ENCODE assay signal across 12 mouse cellular contexts in genomic region chr16:93486646-93487550, GRCm38 (mm10).
A peak's percentile ranks its signal among the peaks of the same experiment; 100 is the strongest.
DNase-seq lines count a peak whose midpoint lies in the region; ATAC-seq lines count a peak whose summit lies in the region.
"Had no signal": no experiment of that assay in that cellular context is flagged by ENCODE, and none has a peak within 500 bp of the region (broad histone marks: within the 10 kb centered on the region; RNA-seq: fewer than 3 reads in every experiment).

No protein-coding gene starts in this region.

- no peaks in the 10 kb centered on the region for H3K36me3 ChIP-seq in heart, embryonic 15.5 days
- H3K36me3 ChIP-seq in midbrain, embryonic 14.5 days (ENCODE audit: control insufficient read depth, insufficient read depth, low read length): no peaks in the 10 kb centered on the region
- H3K36me3 ChIP-seq in midbrain, embryonic 11.5 days (ENCODE audit: control insufficient read depth, insufficient read depth, low read length): no peaks in the 10 kb centered on the region
- H3K36me3 ChIP-seq: liver, embryonic 12.5 days had no signal

- H3K9ac ChIP-seq in heart, embryonic 15.5 days: no peak overlapping the region
- no peak overlapping the region for H3K9ac ChIP-seq in midbrain, embryonic 14.5 days (replicated peaks; ENCODE audit: low read length)
- no peak overlapping the region for H3K9ac ChIP-seq in midbrain, embryonic 11.5 days (ENCODE audit: low read length)
- H3K9ac ChIP-seq: liver, embryonic 12.5 days had no signal

- 46% methylated on average over 26 of the region's 26 CpGs for WGBS in heart, embryonic 15.5 days
- WGBS in midbrain, embryonic 14.5 days: 77% methylated on average over 26 of the region's 26 CpGs
- WGBS in midbrain, embryonic 11.5 days: 80% methylated on average over 26 of the region's 26 CpGs

- no peak overlapping the region for H3K27ac ChIP-seq in heart, embryonic 15.5 days
- no peak overlapping the region for H3K27ac ChIP-seq in midbrain, embryonic 14.5 days (replicated peaks; ENCODE audit: low read depth, low read length)
- H3K27ac ChIP-seq in midbrain, embryonic 11.5 days (ENCODE audit: low read depth, low read length): no peak overlapping the region
- H3K27ac ChIP-seq: liver, embryonic 12.5 days had no signal

- H3K27me3 ChIP-seq in heart, embryonic 15.5 days: no peaks in the 10 kb centered on the region
- H3K27me3 ChIP-seq in midbrain, embryonic 14.5 days (ENCODE audit: control insufficient read depth, insufficient read depth, low read length): no peaks in the 10 kb centered on the region
- no peaks in the 10 kb centered on the region for H3K27me3 ChIP-seq in midbrain, embryonic 11.5 days (ENCODE audit: control insufficient read depth, insufficient read depth, low read length)
- H3K27me3 ChIP-seq: liver, embryonic 12.5 days had no signal

- H3K9me3 ChIP-seq in heart, embryonic 15.5 days (replicated peaks): no peaks in the 10 kb centered on the region
- no peaks in the 10 kb centered on the region for H3K9me3 ChIP-seq in midbrain, embryonic 14.5 days (ENCODE audit: control insufficient read depth, low read length)
- no peaks in the 10 kb centered on the region for H3K9me3 ChIP-seq in midbrain, embryonic 11.5 days (ENCODE audit: control insufficient read depth, low read length)
- H3K9me3 ChIP-seq: liver, embryonic 12.5 days had no signal

- peak; percentile 7 for DNase-seq in adrenal gland, postnatal 10 days
- no peak for DNase-seq in adrenal gland, adult 18-20 months (ENCODE audit: low spot score in 2 of 2)
- DNase-seq in heart, postnatal 14 days: no peak
- peak; percentile 32 for DNase-seq in midbrain, embryonic 14.5 days
- no peak for DNase-seq in midbrain, embryonic 11.5 days (ENCODE audit: low spot score, missing footprints)
- DNase-seq in right cerebral cortex, postnatal 36 days (ENCODE audit: low spot score in 2 of 2): peak; percentile 17 to 39
- DNase-seq: adrenal gland, postnatal 25 days; spleen, adult 18-20 months had no signal

- no peak for ATAC-seq in heart, embryonic 15.5 days (replicated peaks; ENCODE audit: insufficient number of reproducible peaks, insufficient read depth, low FRiP score, low read depth)
- no peak for ATAC-seq in midbrain, embryonic 14.5 days (ENCODE audit: low FRiP score, low TSS enrichment)
- no peak for ATAC-seq in midbrain, embryonic 11.5 days (ENCODE audit: low FRiP score)
- ATAC-seq in erythroblast, adult 5-6 weeks (replicated peaks; ENCODE audit: low FRiP score, poor library complexity, severe bottlenecking): no peak
- ATAC-seq: liver, embryonic 12.5 days had no signal

- intact Hi-C loops in heart, postnatal 14 days (cut with DNase I): no loop called here

- H3K4me3 ChIP-seq in heart, embryonic 15.5 days: no peak overlapping the region
- H3K4me3 ChIP-seq in midbrain, embryonic 14.5 days (replicated peaks; ENCODE audit: low read depth, low read length): no peak overlapping the region
- no peak overlapping the region for H3K4me3 ChIP-seq in midbrain, embryonic 11.5 days (ENCODE audit: low read depth, low read length)
- H3K4me3 ChIP-seq: liver, embryonic 12.5 days; myocyte had no signal

- H3K4me2 ChIP-seq in heart, embryonic 15.5 days: peak overlapping the region; percentile 19
- H3K4me2 ChIP-seq in midbrain, embryonic 14.5 days (ENCODE audit: low read length): peak overlapping the region; percentile 1; the same call in 1 of the 2 replicates
- H3K4me2 ChIP-seq in midbrain, embryonic 11.5 days: no peak overlapping the region
- H3K4me2 ChIP-seq: liver, embryonic 12.5 days had no signal

- no peaks in the 10 kb centered on the region for H3K4me1 ChIP-seq in heart, embryonic 15.5 days (replicated peaks)
- no peaks in the 10 kb centered on the region for H3K4me1 ChIP-seq in midbrain, embryonic 14.5 days (ENCODE audit: control insufficient read depth, insufficient read depth, low read length)
- no peaks in the 10 kb centered on the region for H3K4me1 ChIP-seq in midbrain, embryonic 11.5 days (ENCODE audit: control insufficient read depth, insufficient read depth, low read length)
- H3K4me1 ChIP-seq: liver, embryonic 12.5 days had no signal

Comparison
In these comparisons a context has a peak if more than half of its experiments do, and no peak if none do; other contexts are left out.
1. DNase-seq: peak in adrenal gland, postnatal 10 days (single experiment), midbrain, embryonic 14.5 days (single experiment) and right cerebral cortex, postnatal 36 days (2 of 2); none in adrenal gland, adult 18-20 months (0 of 2), heart, postnatal 14 days (0 of 2) and midbrain, embryonic 11.5 days (single experiment).